Mouse (Mus musculus) hindbrain, postnatal 0 days (tissue): Measurements from ENCODE around the gene Lrch1. TPM values are rescaled to one million over a fixed set of nuclear protein-coding genes. Genes with fewer than 3 reads are reported as not detected.

Experiments
- ATAC-seq: fragments of 200-750 bp; cut with Nextera tagmentation; 2 replicates; pipeline ENCODE4 v1.8.0; 2017; ENCODE audit warnings: mild to moderate bottlenecking, moderate TSS enrichment, moderate library complexity
- DNase-seq: peaks from one replicate; pipeline ENCODE4 v3.0.0-alpha.2; 2015; ENCODE audit warnings: low spot score
- H3K27ac ChIP-seq: fragments of 300-500 bp; sonication (generic); 2 replicates; pipeline ENCODE4 v1.5.1; 2014; ENCODE audit warnings: mild to moderate bottlenecking
- H3K27me3 ChIP-seq: fragments of 300-500 bp; sonication (generic); 2 replicates; pipeline ENCODE4 v1.6.1; 2014; ENCODE audit warnings: low read length, mixed read lengths; ENCODE audit not compliant: insufficient read depth
- H3K36me3 ChIP-seq: fragments of 300-500 bp; sonication (generic); 2 replicates; pipeline ENCODE4 v1.6.1; 2014; ENCODE audit warnings: low read length, mixed read lengths; ENCODE audit not compliant: insufficient read depth
- H3K4me1 ChIP-seq: fragments of 300-500 bp; sonication (generic); 2 replicates; pipeline ENCODE4 v1.6.1; 2014; ENCODE audit warnings: antibody characterized with exemption, low read length, mixed read lengths; ENCODE audit not compliant: insufficient read depth
- H3K4me2 ChIP-seq: fragments of 300-500 bp; sonication (generic); 2 replicates; pipeline ENCODE4 v1.6.1; 2014; ENCODE audit warnings: low read depth, mild to moderate bottlenecking, low read length, moderate library complexity, mixed read lengths
- H3K4me3 ChIP-seq: fragments of 300-500 bp; sonication (generic); 2 replicates; pipeline ENCODE4 v1.5.1; 2014; ENCODE audit warnings: low read length
- H3K9ac ChIP-seq: fragments of 300-500 bp; sonication (generic); replicated peaks from 2 replicates; pipeline ENCODE4 v1.6.1; 2014; ENCODE audit warnings: mild to moderate bottlenecking, low read length, moderate library complexity, mixed read lengths
- H3K9me3 ChIP-seq: fragments of 300-500 bp; sonication (generic); 2 replicates; pipeline ENCODE4 v1.6.1; 2016; ENCODE audit warnings: low read length, mixed read lengths
- CTCF ChIP-seq: IDR thresholded peaks from 2 replicates; pipeline ENCODE4 v1.5.1; 2016; ENCODE audit warnings: antibody characterized with exemption, control low read depth, low read depth
- WGBS: fragments of 180-500 bp; shearing (Covaris S2); extraction: QIAGEN DNeasy Blood & Tissue Kit; methylation state at CpG from one replicate; pipeline ENCODE4 v1.1.7; 2014; 5-methylcytosine and 5-hydroxymethylcytosine counted together
- polyA plus RNA-seq: library from polyadenylated mRNA; unstranded; fragments of >200 nt; fragmentation: Nextera tagmentation; extraction: Ambion mirVana; gene quantifications from 2 replicates; pipeline ENCODE4 v1.2.1, GENCODE M21; 2015
- total RNA-seq: library from RNA; depleted of rRNA; stranded (reverse); fragments of >200 nt; gene quantifications from 2 replicates; pipeline ENCODE4 v1.2.3, GENCODE M21; 2014; rRNA removed

Lrch1 gene
- total RNA-seq (12.7 and 22.3 TPM in 2 replicates), polyA plus RNA-seq (16.5 and 17.3 TPM in 2 replicates)

DNA sequence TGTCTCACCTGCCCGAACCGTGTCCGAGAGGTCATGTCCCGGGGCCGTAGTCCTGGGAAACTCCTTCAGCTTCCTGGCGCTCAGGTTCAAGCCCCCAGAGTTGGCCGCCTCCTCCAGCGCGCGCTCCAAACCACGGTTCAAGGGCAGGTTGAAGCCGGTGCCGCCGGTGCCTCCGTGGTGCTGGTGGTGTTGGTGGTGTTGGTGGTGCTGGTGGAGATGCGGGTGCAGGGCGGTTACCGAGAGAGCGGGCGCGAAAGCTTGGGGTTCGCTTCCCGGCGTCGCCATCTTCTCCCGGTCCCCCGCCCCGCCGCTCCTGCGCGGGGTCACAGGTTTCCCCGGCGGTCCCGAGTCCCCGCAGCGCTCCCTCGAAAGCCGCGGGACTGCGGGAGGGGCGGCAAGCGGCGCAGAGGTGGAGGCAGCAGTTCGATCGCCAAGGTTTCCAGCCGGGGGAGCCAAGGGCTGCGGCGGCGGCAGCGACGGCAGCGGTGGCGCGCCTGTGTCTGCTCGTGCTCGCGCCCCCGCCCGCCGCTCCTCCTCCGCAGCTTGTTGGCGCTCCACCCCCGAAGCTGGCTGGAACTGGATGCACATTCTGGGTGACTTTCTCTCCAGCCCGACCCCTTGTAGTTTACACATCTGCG, at the start of gene Lrch1:
TSS of gene Lrch1 (minus strand) at position 501 of the 638 bp plus-strand sequence.
- 2% methylated on average over 63 of the region's 65 CpGs for WGBS
- 0 out of 2 replicates have a peak, but pooled peaks cover under 1% of the 10 kb centered on the region for H3K36me3 ChIP-seq
- H3K4me1 ChIP-seq = peaks cover 10% of the 10 kb centered on the region
- peak within 1 kb of the TSS; percentile 70 for H3K4me2 ChIP-seq
- ATAC-seq (peak; percentile 80), DNase-seq (peak; percentile 92)
- no peaks in the 10 kb centered on the region for H3K9me3 ChIP-seq
- peak within 1 kb of the TSS; percentile 69 for H3K4me3 ChIP-seq
- TF ChIP-seq CTCF = no peak
- peak within 1 kb of the TSS; percentile 96 for H3K9ac ChIP-seq
- H3K27me3 ChIP-seq = no peaks in the 10 kb centered on the region
- peak within 1 kb of the TSS; percentile 95 for H3K27ac ChIP-seq

DNA sequence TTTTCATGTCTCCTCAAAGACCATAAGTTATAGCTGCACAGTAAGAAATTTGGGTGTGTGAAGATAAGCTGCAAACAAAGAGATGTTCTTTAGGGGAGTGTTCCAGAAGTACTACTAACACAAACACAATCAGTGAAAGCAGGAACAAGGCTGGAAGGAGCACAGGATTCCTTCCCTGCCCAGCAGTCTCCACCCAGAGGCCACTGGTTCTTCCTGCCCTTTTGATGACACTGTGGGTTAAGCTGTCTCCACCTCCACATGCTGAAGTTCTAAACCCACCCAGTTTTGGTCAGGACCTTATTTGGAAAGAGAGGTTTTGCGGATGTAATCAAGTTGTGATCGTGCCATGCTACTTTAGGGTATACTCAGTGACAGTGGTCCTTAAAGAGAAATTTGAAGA, 49.4 kb upstream of the Lrch1 start:
- no peak for TF ChIP-seq CTCF
- H3K27me3 ChIP-seq = no peaks in the 10 kb centered on the region
- no peak overlapping the region for H3K9ac ChIP-seq
- no peak overlapping the region for H3K4me2 ChIP-seq
- no peak for DNase-seq
- no peak for ATAC-seq
- H3K4me1 ChIP-seq = no peaks in the 10 kb centered on the region
- H3K4me3 ChIP-seq = no peak overlapping the region
- 99% methylated on average over 2 of the region's 2 CpGs for WGBS
- H3K36me3 ChIP-seq = no peaks in the 10 kb centered on the region
- H3K9me3 ChIP-seq = no peaks in the 10 kb centered on the region
- H3K27ac ChIP-seq = no peak overlapping the region

DNA sequence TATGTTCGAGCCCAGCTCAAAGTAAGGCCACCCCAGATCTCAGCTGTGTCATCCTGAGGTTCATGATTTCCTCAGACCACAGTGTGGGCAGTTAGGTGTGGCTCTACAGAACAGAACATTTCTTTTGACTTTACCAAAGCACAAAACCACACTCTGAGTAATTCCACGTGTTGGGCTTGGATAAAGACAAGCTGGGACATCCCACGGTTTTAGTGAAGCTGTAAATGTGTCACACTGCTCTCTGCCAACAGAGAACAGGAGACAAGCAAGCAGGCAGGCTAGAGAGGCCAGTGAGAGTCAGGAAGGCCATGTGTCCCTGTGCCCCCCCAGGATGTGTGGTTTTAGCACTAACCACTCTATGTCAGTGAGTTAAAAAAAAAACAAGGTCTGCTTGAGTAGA, 48.9 kb upstream of the Lrch1 start:
- no peak overlapping the region for H3K27ac ChIP-seq
- TF ChIP-seq CTCF = no peak
- 71% methylated on average over 3 of the region's 3 CpGs for WGBS
- no peak overlapping the region for H3K4me2 ChIP-seq
- H3K4me3 ChIP-seq = no peak overlapping the region
- DNase-seq (no peak), ATAC-seq (no peak)
- no peaks in the 10 kb centered on the region for H3K27me3 ChIP-seq
- H3K9ac ChIP-seq = no peak overlapping the region
- no peaks in the 10 kb centered on the region for H3K36me3 ChIP-seq
- H3K9me3 ChIP-seq = no peaks in the 10 kb centered on the region
- no peaks in the 10 kb centered on the region for H3K4me1 ChIP-seq

DNA sequence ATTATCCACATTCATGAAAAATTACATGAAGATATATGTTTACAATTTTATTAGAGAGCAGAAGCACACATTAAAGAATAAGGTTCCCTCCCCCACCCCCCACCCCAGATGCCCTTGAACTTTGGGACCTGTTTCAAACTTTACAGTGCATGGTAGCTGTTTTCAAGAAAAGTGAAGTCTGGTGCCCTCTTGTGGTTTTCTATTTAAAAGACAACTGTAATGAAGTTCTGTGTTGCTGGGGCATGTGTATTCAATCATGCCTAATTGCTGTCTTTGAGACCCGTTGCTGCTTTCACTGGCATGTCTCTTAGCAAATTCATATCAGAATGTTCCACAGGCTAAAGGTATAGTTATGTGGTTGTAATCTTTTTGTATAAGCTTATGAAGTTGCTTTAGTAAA, 42.8 kb upstream of the Lrch1 start:
- H3K27ac ChIP-seq = no peak overlapping the region
- no peak overlapping the region for H3K4me2 ChIP-seq
- no peaks in the 10 kb centered on the region for H3K9me3 ChIP-seq
- peak; percentile 73 for TF ChIP-seq CTCF
- H3K36me3 ChIP-seq = no peaks in the 10 kb centered on the region
- H3K4me1 ChIP-seq = no peaks in the 10 kb centered on the region
- DNase-seq = peak; percentile 88
- no peak overlapping the region for H3K4me3 ChIP-seq
- H3K9ac ChIP-seq = no peak overlapping the region
- 0% methylated on average over 1 of the region's 1 CpGs for WGBS
- H3K27me3 ChIP-seq = no peaks in the 10 kb centered on the region
- ATAC-seq = peak; percentile 77

DNA sequence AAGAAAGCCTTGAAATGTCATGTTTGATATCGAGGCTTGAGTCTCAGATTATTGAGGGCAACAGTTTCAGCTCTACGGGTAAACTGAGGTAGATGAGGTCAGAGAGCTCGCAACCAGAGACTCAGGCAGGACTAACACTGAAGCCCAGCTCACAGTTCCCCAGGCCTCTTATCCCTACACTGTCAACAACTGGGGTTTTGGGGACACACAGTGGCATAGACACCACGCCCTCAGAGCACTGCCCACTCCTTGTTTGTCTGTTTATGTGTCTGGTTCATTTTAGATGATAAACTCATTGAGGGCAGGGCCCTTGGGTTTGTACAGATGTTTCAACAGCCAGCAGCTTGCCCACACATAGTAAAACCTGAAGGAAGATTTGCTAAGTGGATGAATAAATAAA, 42.2 kb upstream of the Lrch1 start:
- WGBS = 92% methylated on average over 4 of the region's 4 CpGs
- no peak overlapping the region for H3K27ac ChIP-seq
- H3K4me3 ChIP-seq = no peak overlapping the region
- no peaks in the 10 kb centered on the region for H3K9me3 ChIP-seq
- no peak overlapping the region for H3K4me2 ChIP-seq
- DNase-seq (no peak), ATAC-seq (no peak)
- no peaks in the 10 kb centered on the region for H3K36me3 ChIP-seq
- H3K9ac ChIP-seq = no peak overlapping the region
- H3K4me1 ChIP-seq = no peaks in the 10 kb centered on the region
- H3K27me3 ChIP-seq = no peaks in the 10 kb centered on the region
- no peak for TF ChIP-seq CTCF

DNA sequence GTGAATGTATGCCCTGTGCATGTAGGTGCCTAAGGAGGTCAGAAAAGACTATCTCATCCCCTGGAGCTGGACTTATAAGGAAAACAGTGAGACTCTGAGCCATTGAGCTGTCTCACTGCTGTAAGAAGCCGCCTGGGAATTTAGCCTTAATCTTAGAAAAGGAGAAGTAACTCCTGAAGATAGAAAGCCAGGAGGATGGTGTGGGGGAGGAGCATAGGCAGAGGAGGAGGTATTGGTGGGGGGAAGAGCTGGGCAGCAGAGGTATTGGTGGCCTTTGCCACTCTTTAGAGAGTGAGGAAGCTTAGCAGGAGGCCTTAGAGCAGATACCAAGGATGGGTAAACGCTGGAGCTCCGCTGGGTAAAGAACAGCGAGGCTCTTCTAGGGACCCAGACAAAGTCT, 41.6 kb upstream of the Lrch1 start:
- Histone ChIP-seq H3K27ac (no peak overlapping the region), H3K4me3 (no peak overlapping the region), H3K4me2 (no peak overlapping the region), H3K9me3 (no peaks in the 10 kb centered on the region), H3K36me3 (no peaks in the 10 kb centered on the region), H3K9ac (no peak overlapping the region), H3K4me1 (no peaks in the 10 kb centered on the region), H3K27me3 (no peaks in the 10 kb centered on the region)
- DNase-seq = no peak
- ATAC-seq = no peak
- 46% methylated on average over 4 of the region's 4 CpGs for WGBS
- no peak for TF ChIP-seq CTCF

DNA sequence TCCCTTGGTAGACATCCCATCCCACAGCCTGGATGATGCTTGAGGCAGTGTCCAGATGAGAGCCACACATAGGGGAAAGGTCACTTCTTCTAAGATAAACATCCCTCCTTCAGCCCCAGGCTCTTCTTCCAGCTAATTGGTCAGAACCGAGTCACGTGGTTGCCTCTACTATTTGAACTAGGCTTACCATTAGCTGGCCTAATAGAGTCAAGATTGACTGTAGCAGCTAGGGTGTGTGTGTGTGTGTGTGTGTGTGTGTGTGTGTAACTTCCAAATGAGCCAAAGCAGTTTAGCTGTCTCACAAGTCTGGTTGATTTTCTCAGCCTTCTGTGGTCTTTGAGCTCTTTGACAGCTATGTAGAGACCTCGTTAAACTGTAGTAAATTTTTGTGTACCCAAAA, 38.9 kb upstream of the Lrch1 start:
- ATAC-seq (no peak), DNase-seq (no peak)
- Histone ChIP-seq H3K9ac (no peak overlapping the region), H3K4me2 (no peak overlapping the region), H3K9me3 (no peaks in the 10 kb centered on the region), H3K4me3 (no peak overlapping the region), H3K36me3 (no peaks in the 10 kb centered on the region), H3K27me3 (no peaks in the 10 kb centered on the region), H3K27ac (no peak overlapping the region), H3K4me1 (no peaks in the 10 kb centered on the region)
- TF ChIP-seq CTCF = no peak
- 84% methylated on average over 3 of the region's 3 CpGs for WGBS
